ENCODE assay signal across 8 mouse cellular contexts in genomic region chr15:80083276-80083731, GRCm38 (mm10). TPM values are rescaled to one million over a fixed set of nuclear protein-coding genes. Genes with fewer than 3 reads are reported as not detected.
DNase-seq lines count a peak whose midpoint lies in the region; ATAC-seq and TF ChIP-seq lines count a peak whose summit lies in the region.

No protein-coding gene starts in this region.

- TF ChIP-seq CTCF in midbrain, postnatal 0 days (IDR thresholded peaks at IDR 0.05), result peak; percentile 59

- peak overlapping the region; percentile 96 for H3K9ac ChIP-seq in embryonic facial prominence, embryonic 14.5 days (ENCODE audit: low read depth, low read length)
- peak overlapping the region; percentile 94 for H3K9ac ChIP-seq in limb, embryonic 14.5 days (ENCODE audit: low read depth, low read length, severe bottlenecking)
- peak overlapping the region; percentile 95 for H3K9ac ChIP-seq in midbrain, postnatal 0 days (replicated peaks; ENCODE audit: low read length, poor library complexity, severe bottlenecking)

- peak; percentile 99 for DNase-seq in 3T3-L1 (ENCODE audit: low read depth, low spot score)
- DNase-seq in adrenal gland, postnatal 4 days (ENCODE audit: low spot score in 2 of 2), result peak; percentile 92 to 95
- DNase-seq in embryonic facial prominence, embryonic 14.5 days (ENCODE audit: low spot score), result peak; percentile 100
- peak; percentile 97 for DNase-seq in heart, adult 8-10 months (ENCODE audit: low spot score)
- peak; percentile 99 for DNase-seq in kidney, adult 9 months
- peak; percentile 100 for DNase-seq in limb, embryonic 14.5 days (ENCODE audit: low spot score)
- DNase-seq in midbrain, postnatal 0 days (ENCODE audit: low spot score), result peak; percentile 100
- DNase-seq in spleen, postnatal 14 days (ENCODE audit: low spot score in 2 of 2), result peak; percentile 98 to 99

- peak overlapping the region; percentile 80 for H3K4me2 ChIP-seq in embryonic facial prominence, embryonic 14.5 days (ENCODE audit: low read depth, low read length)
- peak overlapping the region; percentile 71 for H3K4me2 ChIP-seq in limb, embryonic 14.5 days (replicated peaks; ENCODE audit: low read depth, low read length, severe bottlenecking)
- peak overlapping the region; percentile 60 for H3K4me2 ChIP-seq in midbrain, postnatal 0 days (ENCODE audit: low read depth, low read length, poor library complexity, severe bottlenecking)

- TF ChIP-seq POLR2A in limb, embryonic 14.5 days (IDR thresholded peaks at IDR 0.05; ENCODE audit: borderline replicate concordance, extremely low read depth, insufficient read depth, insufficient read length), result peak; percentile 100

- peak; percentile 95 for ATAC-seq in embryonic facial prominence, embryonic 14.5 days (ENCODE audit: low read depth)
- peak; percentile 93 for ATAC-seq in limb, embryonic 14.5 days (ENCODE audit: low FRiP score, low read depth)
- peak; percentile 94 for ATAC-seq in midbrain, postnatal 0 days (ENCODE audit: low FRiP score)

- peak overlapping the region; percentile 93 for H3K27ac ChIP-seq in embryonic facial prominence, embryonic 14.5 days (replicated peaks; ENCODE audit: low read depth, low read length)
- H3K27ac ChIP-seq in limb, embryonic 14.5 days (replicated peaks; ENCODE audit: low read depth, low read length), result peak overlapping the region; percentile 93
- H3K27ac ChIP-seq in midbrain, postnatal 0 days (ENCODE audit: low read depth, low read length), result peak overlapping the region; percentile 98

- H3K4me1 ChIP-seq in embryonic facial prominence, embryonic 14.5 days (ENCODE audit: control insufficient read depth, insufficient read depth, low read length), result peaks cover 12% of the 10 kb centered on the region; the same call in 1 of the 2 replicates
- peaks cover 11% of the 10 kb centered on the region; the same call in 1 of the 2 replicates for H3K4me1 ChIP-seq in limb, embryonic 14.5 days (ENCODE audit: control insufficient read depth, insufficient read depth, low read length)
- H3K4me1 ChIP-seq in midbrain, postnatal 0 days (ENCODE audit: insufficient read depth, low read length), result peaks cover 11% of the 10 kb centered on the region; the same call in 1 of the 2 replicates

- H3K4me3 ChIP-seq in embryonic facial prominence, embryonic 14.5 days (ENCODE audit: low read depth, low read length), result peak overlapping the region; percentile 77
- H3K4me3 ChIP-seq in limb, embryonic 14.5 days (replicated peaks; ENCODE audit: low read length), result peak overlapping the region; percentile 87
- H3K4me3 ChIP-seq in midbrain, postnatal 0 days (ENCODE audit: low read depth, low read length), result peak overlapping the region; percentile 80

- peaks cover 41% of the 10 kb centered on the region for H3K36me3 ChIP-seq in embryonic facial prominence, embryonic 14.5 days (ENCODE audit: control insufficient read depth, insufficient read depth, low read length)
- H3K36me3 ChIP-seq in limb, embryonic 14.5 days (ENCODE audit: control insufficient read depth, insufficient read depth, low read length), result peaks cover 39% of the 10 kb centered on the region
- H3K36me3 ChIP-seq in midbrain, postnatal 0 days (ENCODE audit: insufficient read depth, low read length), result peaks cover 17% of the 10 kb centered on the region

- H3K9me3 ChIP-seq in embryonic facial prominence, embryonic 14.5 days (ENCODE audit: control insufficient read depth, low read length), result no peaks in the 10 kb centered on the region
- no peaks in the 10 kb centered on the region for H3K9me3 ChIP-seq in limb, embryonic 14.5 days (ENCODE audit: control insufficient read depth, low read length)
- no peaks in the 10 kb centered on the region for H3K9me3 ChIP-seq in midbrain, postnatal 0 days (ENCODE audit: low read length)

- no peaks in the 10 kb centered on the region for H3K27me3 ChIP-seq in embryonic facial prominence, embryonic 14.5 days (replicated peaks; ENCODE audit: control insufficient read depth, insufficient read depth, low read length)
- H3K27me3 ChIP-seq in limb, embryonic 14.5 days (ENCODE audit: control insufficient read depth, insufficient read depth, low read length), result no peaks in the 10 kb centered on the region
- H3K27me3 ChIP-seq in midbrain, postnatal 0 days (ENCODE audit: insufficient read depth, low read length), result no peaks in the 10 kb centered on the region

- WGBS in embryonic facial prominence, embryonic 14.5 days, result 1% methylated on average over 30 of the region's 30 CpGs
- under 1% methylated on average over 30 of the region's 30 CpGs for WGBS in limb, embryonic 14.5 days
- 0% methylated on average over 30 of the region's 30 CpGs for WGBS in midbrain, postnatal 0 days

RNA-seq across cellular contexts. Expression of gene Syngr1, which starts 7.8 kb away (rescaled TPM):
- 10 to 100 TPM; 26.4 to 27.6 TPM for total RNA-seq in adrenal gland, postnatal 4 days (2021)
- 10.3 and 10.5 TPM in 2 replicates for polyA plus RNA-seq in embryonic facial prominence, embryonic 14.5 days (2014; fragmentation: Nextera tagmentation; extraction: Ambion mirVana)
- total RNA-seq in heart, adult 8-10 months (2022), result 100 to 1,000 TPM in 2 of 4 experiments, 10 to 100 TPM in 2; 91.7 to 111 (median 98.9) TPM
- polyA plus RNA-seq in limb, embryonic 14.5 days (2012; rRNA removed), result 10.8 and 11.0 TPM in 2 replicates
- polyA plus RNA-seq in limb, embryonic 14.5 days (2014; fragmentation: Nextera tagmentation; extraction: Ambion mirVana), result 8.3 and 11.5 TPM in 2 replicates
- total RNA-seq in midbrain, postnatal 0 days (2014; rRNA removed), result 162 and 220 TPM in 2 replicates
- 81.5 and 88.5 TPM in 2 replicates for polyA plus RNA-seq in midbrain, postnatal 0 days (2015; fragmentation: Nextera tagmentation; extraction: Ambion mirVana)

RNA-seq across cellular contexts. Expression of gene Rpl3, which starts 8.4 kb away (rescaled TPM):
- total RNA-seq in adrenal gland, postnatal 4 days (2021), result 100 to 1,000 TPM; 927 to 955 TPM
- 1,242 and 1,346 TPM in 2 replicates for polyA plus RNA-seq in embryonic facial prominence, embryonic 14.5 days (2014; fragmentation: Nextera tagmentation; extraction: Ambion mirVana)
- 100 to 1,000 TPM; 125 to 157 (median 135) TPM for total RNA-seq in heart, adult 8-10 months (2022)
- 1,074 and 1,569 TPM in 2 replicates for polyA plus RNA-seq in limb, embryonic 14.5 days (2012; rRNA removed)
- polyA plus RNA-seq in limb, embryonic 14.5 days (2014; fragmentation: Nextera tagmentation; extraction: Ambion mirVana), result 1,384 and 1,387 TPM in 2 replicates
- 511 and 632 TPM in 2 replicates for total RNA-seq in midbrain, postnatal 0 days (2014; rRNA removed)
- 500 and 515 TPM in 2 replicates for polyA plus RNA-seq in midbrain, postnatal 0 days (2015; fragmentation: Nextera tagmentation; extraction: Ambion mirVana)

RNA-seq across cellular contexts. Expression of gene Tab1, which starts 49.6 kb away (rescaled TPM):
- total RNA-seq in adrenal gland, postnatal 4 days (2021), result 10 to 100 TPM; 37.6 to 37.8 TPM
- 27.6 and 36.3 TPM in 2 replicates for polyA plus RNA-seq in embryonic facial prominence, embryonic 14.5 days (2014; fragmentation: Nextera tagmentation; extraction: Ambion mirVana)
- total RNA-seq in heart, adult 8-10 months (2022), result 10 to 100 TPM; 17.7 to 24.7 (median 23.3) TPM
- 43.1 and 56.5 TPM in 2 replicates for polyA plus RNA-seq in limb, embryonic 14.5 days (2012; rRNA removed)
- polyA plus RNA-seq in limb, embryonic 14.5 days (2014; fragmentation: Nextera tagmentation; extraction: Ambion mirVana), result 34.6 and 39.4 TPM in 2 replicates
- 43.5 and 58.5 TPM in 2 replicates for total RNA-seq in midbrain, postnatal 0 days (2014; rRNA removed)
- 23.6 and 27.9 TPM in 2 replicates for polyA plus RNA-seq in midbrain, postnatal 0 days (2015; fragmentation: Nextera tagmentation; extraction: Ambion mirVana)

Comparison
In these comparisons a context has a peak if more than half of its experiments do, and no peak if none do; other contexts are left out.
1. Peak in every context shown above with its lines: DNase-seq, ATAC-seq, H3K4me3 ChIP-seq and H3K27ac ChIP-seq.